Mouse (Mus musculus) thymus, adult 2 months (tissue): Measurements from ENCODE around the gene Tmem138.

Experiments
- CTCF ChIP-seq: fragments of 200-500 bp; IDR thresholded peaks from 2 replicates; pipeline ENCODE4 v1.5.1; 2012; ENCODE audit warnings: mild to moderate bottlenecking, control low read depth, low read length, moderate library complexity, borderline replicate concordance; ENCODE audit not compliant: control insufficient read depth, poor library complexity, insufficient read depth; ENCODE audit errors: extremely low read depth
- POLR2A ChIP-seq: fragments of 200-500 bp; IDR thresholded peaks from 2 replicates; pipeline ENCODE4 v1.6.1; 2012; ENCODE audit warnings: mild to moderate bottlenecking, low read length, control low read depth, moderate library complexity; ENCODE audit not compliant: control insufficient read depth, poor library complexity, insufficient read depth; ENCODE audit errors: extremely low read depth

DNA sequence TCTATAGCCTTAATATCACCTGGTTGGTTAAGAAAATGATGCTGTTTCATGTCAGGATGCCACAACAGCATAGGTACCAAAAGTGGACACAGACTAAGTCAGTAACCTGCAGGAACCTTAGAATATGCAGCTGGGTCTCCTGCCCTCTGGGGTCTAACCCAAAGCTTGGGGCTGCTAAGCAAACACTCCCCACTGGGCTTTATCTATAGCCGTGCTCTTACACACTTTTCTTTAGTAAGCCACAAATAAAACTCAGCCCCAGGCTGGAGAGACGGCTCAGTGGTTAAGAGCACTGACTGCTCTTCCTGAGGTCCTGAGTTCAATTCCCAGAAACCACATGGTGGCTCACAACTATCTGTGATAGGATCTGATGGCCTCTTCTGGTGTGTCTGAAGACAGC lies 20.2 kb downstream of the Tmem138 start:
- no peak for TF ChIP-seq CTCF
- TF ChIP-seq POLR2A = no peak
